Mouse (Mus musculus) midbrain, embryonic 16.5 days (tissue): ENCODE results near the gene D430041D05Rik. TPM values are rescaled to one million over a fixed set of nuclear protein-coding genes. Genes with fewer than 3 reads are reported as not detected.

Experiments used
- ATAC-seq: fragments of 200-750 bp; cut with Nextera tagmentation; 2 replicates; pipeline ENCODE4 v1.8.0; 2017; ENCODE audit warnings: moderate TSS enrichment
- H3K27ac ChIP-seq: fragments of 300-500 bp; sonication (generic); 2 replicates; pipeline ENCODE4 v1.5.1; 2014; ENCODE audit warnings: mild to moderate bottlenecking, low read length, mixed read lengths
- H3K27me3 ChIP-seq: fragments of 300-500 bp; sonication (generic); 2 replicates; pipeline ENCODE4 v1.6.1; 2014; ENCODE audit warnings: low read depth, low read length, mixed read lengths; ENCODE audit not compliant: control insufficient read depth, insufficient read depth
- H3K36me3 ChIP-seq: fragments of 300-500 bp; sonication (generic); 2 replicates; pipeline ENCODE4 v1.6.1; 2014; ENCODE audit warnings: mild to moderate bottlenecking, low read length, moderate library complexity, mixed read lengths; ENCODE audit not compliant: control insufficient read depth, insufficient read depth
- H3K4me1 ChIP-seq: fragments of 300-500 bp; sonication (generic); 2 replicates; pipeline ENCODE4 v1.6.1; 2014; ENCODE audit warnings: mild to moderate bottlenecking, low read length, mixed read lengths; ENCODE audit not compliant: control insufficient read depth, insufficient read depth
- H3K4me2 ChIP-seq: fragments of 300-500 bp; sonication (generic); 2 replicates; pipeline ENCODE4 v1.6.1; 2014; ENCODE audit warnings: mild to moderate bottlenecking, low read length, mixed read lengths
- H3K4me3 ChIP-seq: fragments of 300-500 bp; sonication (generic); 2 replicates; pipeline ENCODE4 v1.5.1; 2014; ENCODE audit warnings: low read depth, mild to moderate bottlenecking, low read length, moderate library complexity, mixed read lengths
- H3K9ac ChIP-seq: fragments of 300-500 bp; sonication (generic); 2 replicates; pipeline ENCODE4 v1.6.1; 2014; ENCODE audit warnings: low read depth, low read length, mixed read lengths
- H3K9me3 ChIP-seq: fragments of 300-500 bp; sonication (generic); replicated peaks from 2 replicates; pipeline ENCODE4 v1.6.1; 2014; ENCODE audit warnings: mild to moderate bottlenecking, low read length, mixed read lengths; ENCODE audit not compliant: control insufficient read depth, poor library complexity, severe bottlenecking
- WGBS: fragments of 180-500 bp; shearing (Covaris S2); extraction: QIAGEN DNeasy Blood & Tissue Kit; methylation state at CpG from one replicate; pipeline ENCODE4 v1.1.7; 2014; 5-methylcytosine and 5-hydroxymethylcytosine counted together
- polyA plus RNA-seq: library from polyadenylated mRNA; unstranded; fragments of >200 nt; fragmentation: Nextera tagmentation; extraction: Ambion mirVana; gene quantifications from 2 replicates; pipeline ENCODE4 v1.2.1, GENCODE M21; 2015

Gene D430041D05Rik
- polyA plus RNA-seq, 1 experiment from 2014 or later: 9.3 TPM

GRCm38 (mm10) chr2:104319443-104319842, 91.4 kb downstream of the D430041D05Rik start:
- no peak for ATAC-seq
- no peaks in the 10 kb centered on the region for H3K27me3 ChIP-seq
- WGBS: 97% methylated on average over 10 of the region's 10 CpGs
- no peak overlapping the region for H3K4me3 ChIP-seq
- no peak overlapping the region for H3K9ac ChIP-seq
- no peak overlapping the region for H3K27ac ChIP-seq
- no peaks in the 10 kb centered on the region for H3K36me3 ChIP-seq
- peaks cover 10% of the 10 kb centered on the region for H3K4me1 ChIP-seq
- H3K4me2 ChIP-seq: no peak overlapping the region
- no peaks in the 10 kb centered on the region for H3K9me3 ChIP-seq

DNA sequence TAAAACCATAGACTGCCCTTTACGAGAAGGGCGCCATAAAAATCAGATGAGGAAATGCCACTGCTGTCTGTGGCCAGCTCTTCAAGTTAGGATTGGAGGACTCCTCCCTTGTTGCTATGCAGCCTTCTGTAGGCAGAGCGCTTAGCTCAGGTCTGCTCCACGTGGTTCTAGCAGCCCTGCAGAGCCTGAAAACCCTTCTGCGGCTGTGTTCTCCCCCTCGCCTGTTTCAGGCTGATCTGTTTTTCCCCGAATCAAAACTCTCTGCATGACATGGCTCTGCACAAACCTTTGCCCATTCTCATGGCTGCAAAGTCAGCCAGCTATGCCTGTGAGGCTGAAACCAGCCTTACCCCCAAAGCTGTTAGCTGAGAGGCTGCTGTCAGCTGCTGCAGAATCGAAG, 91.9 kb downstream of the D430041D05Rik start:
- Histone ChIP-seq H3K27ac (peak overlapping the region; percentile 9; the same call in 1 of the 2 replicates), H3K4me2 (no peak overlapping the region)
- WGBS: 45% methylated on average over 8 of the region's 8 CpGs

DNA sequence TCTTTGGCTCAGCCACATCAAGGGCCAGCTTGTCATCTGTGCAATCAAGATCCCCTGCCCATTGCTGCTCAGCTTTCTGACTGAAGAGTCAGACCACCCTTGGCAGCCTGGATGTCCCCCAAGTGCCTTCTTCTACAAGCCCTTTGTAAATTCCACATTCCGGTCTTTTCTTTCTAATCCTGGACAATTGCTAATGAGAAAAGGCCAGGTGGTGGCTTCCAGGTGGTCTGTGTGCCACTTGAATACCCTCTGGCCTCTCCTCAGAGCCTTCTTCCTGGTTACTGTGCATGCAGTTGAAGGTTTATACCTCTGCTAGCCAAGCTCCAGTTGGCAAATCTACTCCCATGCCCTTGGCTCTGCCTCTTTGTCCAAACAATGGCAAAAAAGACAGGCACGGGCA, 92.6 kb downstream of the D430041D05Rik start:
- Histone ChIP-seq H3K4me2 (no peak overlapping the region), H3K36me3 (no peaks in the 10 kb centered on the region), H3K9ac (no peak overlapping the region), H3K9me3 (no peaks in the 10 kb centered on the region), H3K4me1 (peaks cover 10% of the 10 kb centered on the region), H3K4me3 (no peak overlapping the region), H3K27ac (no peak overlapping the region), H3K27me3 (no peaks in the 10 kb centered on the region)
- no peak for ATAC-seq
- WGBS: 80% methylated on average over 2 of the region's 2 CpGs

More for the DNA sequence above, 91.9 kb downstream of the D430041D05Rik start:
- Histone ChIP-seq H3K36me3 (no peaks in the 10 kb centered on the region), H3K9ac (no peak overlapping the region), H3K4me1 (peaks cover 10% of the 10 kb centered on the region), H3K9me3 (no peaks in the 10 kb centered on the region), H3K27me3 (no peaks in the 10 kb centered on the region), H3K4me3 (no peak overlapping the region)
- peak; percentile 62 for ATAC-seq

DNA sequence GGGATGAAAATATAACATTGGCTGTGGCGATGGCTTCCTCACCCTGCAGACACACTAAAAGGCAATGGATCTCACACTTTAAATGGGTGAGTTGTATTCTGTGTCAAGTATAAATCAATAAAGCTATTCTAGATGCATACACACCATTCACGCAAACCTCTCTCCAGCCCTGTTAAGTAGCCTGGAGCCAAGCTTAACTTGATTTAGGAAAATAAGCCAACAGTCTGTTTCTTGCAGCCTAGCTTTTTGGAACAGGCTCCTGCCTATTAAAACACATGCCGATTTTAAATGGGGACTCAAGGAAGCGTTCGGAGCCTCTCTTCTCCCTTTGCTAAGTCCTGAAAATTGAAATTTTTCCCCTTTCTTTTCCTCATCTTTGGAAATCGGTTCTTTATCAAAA, 93.2 kb downstream of the D430041D05Rik start:
- Histone ChIP-seq H3K9me3 (no peaks in the 10 kb centered on the region), H3K36me3 (no peaks in the 10 kb centered on the region), H3K27ac (no peak overlapping the region), H3K27me3 (no peaks in the 10 kb centered on the region), H3K4me1 (peaks cover 10% of the 10 kb centered on the region), H3K4me2 (no peak overlapping the region), H3K9ac (no peak overlapping the region), H3K4me3 (no peak overlapping the region)
- 71% methylated on average over 6 of the region's 6 CpGs for WGBS
- ATAC-seq: no peak

- H3K4me1 ChIP-seq: peaks cover 10% of the 10 kb centered on the region
- H3K4me3 ChIP-seq: no peak overlapping the region
- no peaks in the 10 kb centered on the region for H3K9me3 ChIP-seq
- no peak for ATAC-seq
- no peak overlapping the region for H3K9ac ChIP-seq
- H3K4me2 ChIP-seq: no peak overlapping the region
- no peak overlapping the region for H3K27ac ChIP-seq
- WGBS: 60% methylated on average over 8 of the region's 8 CpGs
- H3K36me3 ChIP-seq: no peaks in the 10 kb centered on the region
- no peaks in the 10 kb centered on the region for H3K27me3 ChIP-seq
Observed at GRCm38 (mm10) chr2:104316483-104316882, 94.3 kb downstream of the D430041D05Rik start.

- Histone ChIP-seq H3K9me3 (no peaks in the 10 kb centered on the region), H3K27me3 (no peaks in the 10 kb centered on the region), H3K4me1 (0 out of 2 replicates have a peak, but pooled peaks cover 2% of the 10 kb centered on the region), H3K4me2 (no peak overlapping the region), H3K4me3 (no peak overlapping the region), H3K27ac (no peak overlapping the region), H3K36me3 (no peaks in the 10 kb centered on the region), H3K9ac (no peak overlapping the region)
- no peak for ATAC-seq
- WGBS: 86% methylated on average over 6 of the region's 6 CpGs
Observed at GRCm38 (mm10) chr2:104313246-104313645, 97.6 kb downstream of the D430041D05Rik start.

GRCm38 (mm10) chr2:104307102-104307501, 103.7 kb downstream of the D430041D05Rik start:
- Histone ChIP-seq H3K4me1 (no peaks in the 10 kb centered on the region), H3K27me3 (no peaks in the 10 kb centered on the region), H3K4me2 (no peak overlapping the region), H3K4me3 (no peak overlapping the region), H3K9me3 (no peaks in the 10 kb centered on the region), H3K27ac (no peak overlapping the region), H3K9ac (no peak overlapping the region), H3K36me3 (no peaks in the 10 kb centered on the region)
- ATAC-seq: no peak
- 73% methylated on average over 4 of the region's 4 CpGs for WGBS

- Histone ChIP-seq H3K27me3 (no peaks in the 10 kb centered on the region), H3K9ac (no peak overlapping the region), H3K27ac (0 out of 2 replicates have a peak overlapping the region, but pooled peaks have one; percentile 8), H3K4me3 (no peak overlapping the region), H3K4me1 (no peaks in the 10 kb centered on the region), H3K4me2 (no peak overlapping the region), H3K36me3 (no peaks in the 10 kb centered on the region), H3K9me3 (no peaks in the 10 kb centered on the region)
- 67% methylated on average over 5 of the region's 5 CpGs for WGBS
- no peak for ATAC-seq
Observed at GRCm38 (mm10) chr2:104305722-104306121, 105.1 kb downstream of the D430041D05Rik start.

DNA sequence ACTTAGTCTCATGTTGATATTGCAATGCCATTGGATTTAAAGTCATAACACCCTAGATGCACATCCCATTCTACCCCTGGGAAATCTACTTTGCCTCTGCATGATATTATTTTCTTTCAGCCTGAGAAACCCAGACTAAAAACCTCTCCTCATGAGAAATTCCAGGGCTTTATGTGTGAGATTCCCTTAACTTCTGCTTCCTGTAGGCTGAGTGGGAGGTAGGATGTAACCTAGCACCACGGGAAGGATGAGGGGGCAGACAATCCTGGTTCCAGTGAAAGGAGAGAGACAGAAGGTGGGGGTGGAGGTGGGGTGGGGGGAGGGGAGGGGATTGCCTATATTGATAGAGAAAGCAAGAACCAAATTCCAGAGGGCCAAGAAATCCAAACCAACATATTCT, 110.9 kb downstream of the D430041D05Rik start:
- H3K9me3 ChIP-seq: no peaks in the 10 kb centered on the region
- no peaks in the 10 kb centered on the region for H3K36me3 ChIP-seq
- no peak overlapping the region for H3K4me3 ChIP-seq
- 40% methylated on average over 1 of the region's 1 CpGs for WGBS
- no peak overlapping the region for H3K27ac ChIP-seq
- H3K9ac ChIP-seq: no peak overlapping the region
- no peaks in the 10 kb centered on the region for H3K27me3 ChIP-seq
- H3K4me2 ChIP-seq: no peak overlapping the region
- no peaks in the 10 kb centered on the region for H3K4me1 ChIP-seq
- ATAC-seq: no peak
